Mouse (Mus musculus): ENCODE data around the gene H2afx. TPM values are rescaled to one million over a fixed set of nuclear protein-coding genes. Genes with fewer than 3 reads are reported as not detected.

H2afx gene
- polyA plus RNA-seq, 1 experiment from 2014 or later = 419 TPM

GRCm38 (mm10) chr9:44342173-44342572, 7.7 kb downstream of the H2afx start:
- H3K27me3 ChIP-seq (ENCODE audit: insufficient read depth, low read length) = no peaks in the 10 kb centered on the region
- peak overlapping the region; percentile 39 for H3K9ac ChIP-seq
- peaks cover 39% of the 10 kb centered on the region for H3K36me3 ChIP-seq (ENCODE audit: insufficient read depth)
- peak overlapping the region; percentile 21; the same call in 1 of the 2 replicates for H3K27ac ChIP-seq (ENCODE audit: low read depth)
- TF ChIP-seq CTCF (IDR thresholded peaks at IDR 0.05; ENCODE audit: low read depth) = no peak
- no peaks in the 10 kb centered on the region for H3K9me3 ChIP-seq (ENCODE audit: low read depth, low read length)
- peak overlapping the region; percentile 82 for H3K4me2 ChIP-seq
- DNase-seq = no peak
- H3K4me3 ChIP-seq (ENCODE audit: low read depth, low read length) = peak overlapping the region; percentile 76; the same call in 1 of the 2 replicates
- no peak for ATAC-seq (ENCODE audit: insufficient read depth)
- no peaks in the 10 kb centered on the region for H3K4me1 ChIP-seq (ENCODE audit: insufficient read depth)
- 70% methylated on average over 3 of the region's 3 CpGs for WGBS

- Histone ChIP-seq H3K4me2 (peak overlapping the region; percentile 82), H3K4me3 (ENCODE audit: low read depth, low read length) (peak overlapping the region; percentile 76; the same call in 1 of the 2 replicates), H3K9me3 (ENCODE audit: low read depth, low read length) (no peaks in the 10 kb centered on the region), H3K27me3 (ENCODE audit: insufficient read depth, low read length) (no peaks in the 10 kb centered on the region), H3K9ac (peak overlapping the region; percentile 74; the same call in 1 of the 2 replicates), H3K36me3 (ENCODE audit: insufficient read depth) (peaks cover 41% of the 10 kb centered on the region), H3K27ac (ENCODE audit: low read depth) (peak overlapping the region; percentile 98; the same call in 1 of the 2 replicates), H3K4me1 (ENCODE audit: insufficient read depth) (no peaks in the 10 kb centered on the region)
- WGBS = 100% methylated on average over 1 of the region's 1 CpGs
- ATAC-seq (ENCODE audit: insufficient read depth) (no peak), DNase-seq (no peak)
- TF ChIP-seq CTCF (IDR thresholded peaks at IDR 0.05; ENCODE audit: low read depth) = no peak
Measured at GRCm38 (mm10) chr9:44342605-44343004, 8.1 kb downstream of the H2afx start.

GRCm38 (mm10) chr9:44343290-44343689, 8.8 kb downstream of the H2afx start:
- H3K9ac ChIP-seq = peak overlapping the region; percentile 74
- H3K27ac ChIP-seq (ENCODE audit: low read depth) = peak overlapping the region; percentile 98
- H3K4me2 ChIP-seq = peak overlapping the region; percentile 82
- no peaks in the 10 kb centered on the region for H3K4me1 ChIP-seq (ENCODE audit: insufficient read depth)
- peak; percentile 27 for DNase-seq
- H3K4me3 ChIP-seq (ENCODE audit: low read depth, low read length) = peak overlapping the region; percentile 76
- H3K27me3 ChIP-seq (ENCODE audit: insufficient read depth, low read length) = no peaks in the 10 kb centered on the region
- H3K36me3 ChIP-seq (ENCODE audit: insufficient read depth) = peaks cover 43% of the 10 kb centered on the region
- H3K9me3 ChIP-seq (ENCODE audit: low read depth, low read length) = no peaks in the 10 kb centered on the region
- WGBS = 8% methylated on average over 6 of the region's 6 CpGs
- peak; percentile 26 for ATAC-seq (ENCODE audit: insufficient read depth)
- no peak for TF ChIP-seq CTCF (IDR thresholded peaks at IDR 0.05; ENCODE audit: low read depth)

DNA sequence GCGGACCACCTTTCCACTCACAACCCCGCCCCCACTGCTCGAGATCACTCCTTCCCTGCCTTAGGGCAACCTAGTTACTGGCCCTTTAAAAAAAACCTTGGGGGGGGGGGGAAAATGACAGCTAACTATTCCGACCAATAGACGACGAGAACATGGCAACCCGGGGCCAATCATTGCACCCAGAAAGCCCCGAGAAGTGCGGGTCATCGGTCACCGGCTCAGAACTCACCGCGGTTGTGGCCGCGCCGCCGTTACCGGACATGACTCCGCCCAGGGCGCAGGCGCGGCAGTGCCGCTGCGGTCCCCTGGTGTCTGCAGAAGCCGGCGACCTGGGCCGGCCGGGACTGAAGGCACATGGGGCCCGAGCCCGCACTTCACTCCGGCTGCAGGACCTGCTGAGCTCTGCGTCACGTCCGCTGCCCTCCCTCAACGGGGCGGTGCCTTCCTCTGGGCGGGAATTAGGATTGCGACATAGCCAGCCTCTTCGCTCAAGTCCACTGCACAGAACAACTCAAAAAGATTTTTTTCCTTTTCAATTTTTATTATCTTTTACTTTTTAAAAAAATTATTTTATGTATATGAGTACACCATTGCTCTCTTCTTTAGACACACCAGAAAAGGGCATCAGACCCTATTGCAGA, 9.4 kb downstream of the H2afx start, which contains the start of gene Hmbs:
Hmbs (minus strand) TSS at position 448 of the 641 bp plus-strand sequence.
- DNase-seq (peak; percentile 97), ATAC-seq (ENCODE audit: insufficient read depth) (peak; percentile 95)
- Histone ChIP-seq H3K27ac (ENCODE audit: low read depth) (peak within 1 kb of the TSS; percentile 98), H3K9me3 (ENCODE audit: low read depth, low read length) (no peaks in the 10 kb centered on the region), H3K4me1 (ENCODE audit: insufficient read depth) (no peaks in the 10 kb centered on the region), H3K9ac (peak within 1 kb of the TSS; percentile 74), H3K36me3 (ENCODE audit: insufficient read depth) (peaks cover 45% of the 10 kb centered on the region), H3K4me2 (peak within 1 kb of the TSS; percentile 82), H3K27me3 (ENCODE audit: insufficient read depth, low read length) (no peaks in the 10 kb centered on the region), H3K4me3 (ENCODE audit: low read depth, low read length) (peak within 1 kb of the TSS; percentile 76)
- TF ChIP-seq CTCF (IDR thresholded peaks at IDR 0.05; ENCODE audit: low read depth) = no peak
- under 1% methylated on average over 39 of the region's 39 CpGs for WGBS

GRCm38 (mm10) chr9:44345570-44346433, 11.3 kb downstream of the H2afx start:
- DNase-seq = no peak

DNA sequence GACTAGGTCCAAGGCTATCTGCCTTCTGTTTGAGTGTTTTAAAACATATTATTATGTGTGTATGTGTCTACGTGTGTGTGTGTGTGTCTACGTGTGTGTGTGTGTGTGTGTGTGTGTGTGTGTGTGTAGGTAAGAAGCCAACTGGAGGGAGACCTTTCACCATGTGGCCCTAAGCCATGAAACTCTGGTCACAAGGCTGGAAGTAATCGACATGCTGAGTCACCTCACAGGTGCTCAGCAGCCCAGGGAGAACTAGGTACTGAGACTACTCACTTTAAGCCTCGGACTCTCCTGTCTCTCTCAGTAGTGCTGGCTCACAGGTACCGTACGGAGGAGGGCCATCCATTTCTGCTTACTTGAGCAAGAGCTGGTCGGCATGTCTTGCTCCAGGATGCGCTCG, 12.7 kb downstream of the H2afx start:
- H3K36me3 ChIP-seq (ENCODE audit: insufficient read depth) = peaks cover 55% of the 10 kb centered on the region
- no peaks in the 10 kb centered on the region for H3K9me3 ChIP-seq (ENCODE audit: low read depth, low read length)
- ATAC-seq (ENCODE audit: insufficient read depth) (no peak), DNase-seq (no peak)
- no peak overlapping the region for H3K9ac ChIP-seq
- no peaks in the 10 kb centered on the region for H3K27me3 ChIP-seq (ENCODE audit: insufficient read depth, low read length)
- H3K4me3 ChIP-seq (ENCODE audit: low read depth, low read length) = no peak overlapping the region
- no peaks in the 10 kb centered on the region for H3K4me1 ChIP-seq (ENCODE audit: insufficient read depth)
- H3K27ac ChIP-seq (ENCODE audit: low read depth) = no peak overlapping the region
- TF ChIP-seq CTCF (IDR thresholded peaks at IDR 0.05; ENCODE audit: low read depth) = no peak
- H3K4me2 ChIP-seq = no peak overlapping the region
- WGBS = 93% methylated on average over 9 of the region's 9 CpGs

More at GRCm38 (mm10) chr9:44345570-44346433, 11.3 kb downstream of the H2afx start:
- peaks cover 49% of the 10 kb centered on the region for H3K36me3 ChIP-seq (ENCODE audit: insufficient read depth)
- no peaks in the 10 kb centered on the region for H3K27me3 ChIP-seq (ENCODE audit: insufficient read depth, low read length)
- no peak for ATAC-seq (ENCODE audit: insufficient read depth)
- no peak overlapping the region for H3K4me3 ChIP-seq (ENCODE audit: low read depth, low read length)
- WGBS = 86% methylated on average over 6 of the region's 6 CpGs
- H3K4me2 ChIP-seq = no peak overlapping the region
- H3K4me1 ChIP-seq (ENCODE audit: insufficient read depth) = no peaks in the 10 kb centered on the region
- no peak overlapping the region for H3K27ac ChIP-seq (ENCODE audit: low read depth)
- H3K9ac ChIP-seq = no peak overlapping the region
- no peaks in the 10 kb centered on the region for H3K9me3 ChIP-seq (ENCODE audit: low read depth, low read length)
- TF ChIP-seq CTCF (IDR thresholded peaks at IDR 0.05; ENCODE audit: low read depth) = no peak

DNA sequence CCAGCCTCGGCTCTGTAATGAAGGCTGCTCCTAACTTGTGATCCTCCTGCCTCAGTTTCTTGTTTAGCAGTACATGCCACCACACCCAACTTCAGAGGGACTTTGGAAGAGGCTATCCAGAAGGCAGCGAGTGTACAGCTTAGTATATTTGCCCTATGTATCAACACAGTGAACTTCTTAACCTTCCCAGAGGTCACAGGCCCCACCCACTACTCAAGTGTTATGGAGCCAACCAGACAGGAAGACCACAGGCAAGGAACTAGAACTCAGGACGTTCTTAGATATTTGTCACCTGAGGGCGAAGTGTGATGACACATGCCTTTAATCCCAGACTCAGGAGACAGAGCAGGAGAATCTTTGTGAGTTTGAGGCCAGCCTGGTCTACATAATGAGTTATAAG, 13.1 kb downstream of the H2afx start:
- ATAC-seq (ENCODE audit: insufficient read depth) (no peak), DNase-seq (no peak)
- no peak for TF ChIP-seq CTCF (IDR thresholded peaks at IDR 0.05; ENCODE audit: low read depth)
- Histone ChIP-seq H3K9ac (no peak overlapping the region), H3K9me3 (ENCODE audit: low read depth, low read length) (no peaks in the 10 kb centered on the region), H3K27me3 (ENCODE audit: insufficient read depth, low read length) (no peaks in the 10 kb centered on the region), H3K36me3 (ENCODE audit: insufficient read depth) (peaks cover 60% of the 10 kb centered on the region), H3K4me1 (ENCODE audit: insufficient read depth) (no peaks in the 10 kb centered on the region), H3K27ac (ENCODE audit: low read depth) (no peak overlapping the region), H3K4me3 (ENCODE audit: low read depth, low read length) (no peak overlapping the region), H3K4me2 (no peak overlapping the region)
- WGBS = 82% methylated on average over 4 of the region's 4 CpGs
